Mouse (Mus musculus) frontal cortex, adult 2 months (tissue): ENCODE results near the gene Yy1. TPM values are rescaled to one million over a fixed set of nuclear protein-coding genes. Genes with fewer than 3 reads are reported as not detected.

Source experiments
- DNase-seq, 2 experiments: peaks; one replicate each; pipeline ENCODE4 v3.0.0; 2022; ENCODE audit warnings: low spot score in 1 of 2; ENCODE audit errors: extremely low spot score in 1 of 2
- polyA plus RNA-seq: library from polyadenylated mRNA; depleted of rRNA; stranded (reverse); fragments of >200 nt; gene quantifications from 2 replicates; pipeline ENCODE4 v1.2.3, GENCODE M21; 2012

Yy1 gene
- polyA plus RNA-seq, 1 experiment = 25.0 TPM

- no peak for DNase-seq
These were observed 24.4 kb upstream of the Yy1 start for GRCm38 (mm10) chr12:108768196-108768854.

DNA sequence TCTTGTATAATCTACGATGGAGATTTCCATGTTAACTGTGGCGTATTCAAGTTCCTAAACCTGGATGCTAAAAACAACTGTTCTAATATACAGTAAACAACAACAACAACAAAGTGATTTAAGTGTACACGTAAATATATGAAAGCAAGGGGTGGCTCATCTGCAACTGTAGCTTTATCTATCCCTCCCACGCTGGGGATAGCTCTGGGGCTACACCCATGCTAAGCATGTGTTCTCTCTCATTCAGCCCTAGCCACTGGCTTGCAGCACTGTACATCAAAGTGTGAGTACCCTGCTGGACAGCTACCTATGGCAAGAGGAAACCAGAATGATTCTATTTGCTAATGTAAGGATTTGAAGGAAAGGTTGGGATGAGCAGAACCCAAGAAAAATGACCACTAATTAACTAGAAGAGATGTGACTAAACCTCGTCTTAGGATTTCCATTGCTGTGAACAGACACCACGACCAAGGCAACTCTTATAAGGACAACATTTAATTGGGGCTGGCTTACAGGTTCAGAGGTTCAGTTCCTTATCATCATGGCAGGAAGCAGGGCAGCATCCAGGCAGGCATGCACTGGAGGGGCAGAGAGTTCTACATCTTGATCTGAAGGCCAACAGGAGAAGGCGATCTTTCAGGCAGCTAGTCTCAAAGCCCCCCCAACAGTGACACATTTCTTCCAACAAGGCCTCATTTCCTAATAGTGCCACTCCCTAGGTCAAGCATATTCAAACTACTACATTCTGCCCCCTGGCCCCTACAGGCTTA, 12.5 kb upstream of the Yy1 start:
- no peak for DNase-seq

DNA sequence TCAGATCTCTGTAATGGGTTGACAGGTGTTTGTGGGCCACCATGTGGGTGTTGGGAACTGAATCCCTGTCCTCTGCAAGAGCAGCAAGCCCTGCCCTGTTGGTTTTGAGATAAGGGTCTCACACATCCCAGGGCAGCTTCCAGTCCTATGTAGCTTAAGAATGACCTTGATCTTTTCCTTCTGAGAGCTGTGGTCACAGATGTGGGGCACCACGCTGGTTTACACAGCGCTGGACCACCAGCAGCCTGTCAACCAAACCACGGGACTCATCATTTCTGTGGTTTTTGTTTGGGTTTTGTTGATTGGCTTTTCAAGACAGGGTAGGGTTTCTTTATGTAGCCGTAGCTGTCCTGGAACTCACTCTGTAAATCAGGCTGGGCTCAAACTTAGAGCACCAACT, 7.6 kb upstream of the Yy1 start:
- no peak for DNase-seq

- no peak for DNase-seq
These were observed 5.4 kb upstream of the Yy1 start for GRCm38 (mm10) chr12:108787329-108787728.

DNA sequence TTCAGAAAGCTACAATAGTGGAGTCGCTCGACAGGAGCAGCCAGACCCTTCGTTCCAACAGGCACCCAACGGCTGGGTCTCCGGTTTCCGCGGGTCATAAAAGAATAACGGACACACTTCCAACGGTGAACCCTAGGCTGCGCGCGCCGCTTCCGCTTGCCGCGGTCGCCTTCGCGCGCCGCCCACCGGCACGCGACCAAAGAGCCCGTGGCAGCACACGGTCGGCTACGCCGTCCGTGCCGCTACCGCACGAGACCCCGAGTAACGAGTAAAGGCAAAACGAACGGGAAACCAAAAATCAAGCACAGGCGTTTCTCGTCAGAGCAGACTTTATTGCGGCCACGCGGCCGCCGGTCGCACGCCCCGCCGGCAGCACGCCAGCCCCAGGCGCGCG, 624 bp upstream of the Yy1 start:
- DNase-seq = peak in 1 of 2 experiments; percentile 82

GRCm38 (mm10) chr12:108793453-108793941, 724 bp downstream of the Yy1 start:
- DNase-seq = no peak

- DNase-seq = peak in 1 of 2 experiments; percentile 72
These were observed 1.4 kb downstream of the Yy1 start for GRCm38 (mm10) chr12:108794078-108794711.

DNA sequence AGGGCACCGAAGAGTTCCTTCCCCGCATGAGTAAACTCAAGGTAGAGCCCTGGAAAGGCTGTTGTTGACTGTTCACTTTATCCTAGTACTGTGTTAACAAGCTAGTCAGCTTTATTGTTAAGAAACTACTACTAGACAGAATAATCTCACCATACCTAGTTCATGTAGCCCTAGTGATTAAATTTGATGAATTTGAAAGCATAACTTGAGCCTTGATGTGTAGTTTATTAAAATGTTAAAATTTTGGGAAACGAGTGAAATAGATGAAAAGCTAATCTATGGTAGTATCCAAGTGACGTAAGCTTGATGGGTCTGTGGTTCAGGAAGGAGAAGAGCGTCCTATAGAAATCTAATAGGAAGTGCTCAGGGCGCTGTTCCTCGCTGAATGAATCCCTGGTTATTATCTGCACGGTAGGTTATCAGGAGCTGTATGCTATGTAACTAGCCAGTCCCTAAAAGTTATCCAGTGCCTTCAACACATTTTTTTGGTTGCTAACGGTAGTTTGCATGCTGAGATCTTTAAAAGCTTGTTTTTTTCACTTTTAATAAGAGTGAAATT, 2.3 kb downstream of the Yy1 start:
- no peak for DNase-seq

GRCm38 (mm10) chr12:108801613-108802012, 8.8 kb downstream of the Yy1 start:
- DNase-seq = no peak

DNA sequence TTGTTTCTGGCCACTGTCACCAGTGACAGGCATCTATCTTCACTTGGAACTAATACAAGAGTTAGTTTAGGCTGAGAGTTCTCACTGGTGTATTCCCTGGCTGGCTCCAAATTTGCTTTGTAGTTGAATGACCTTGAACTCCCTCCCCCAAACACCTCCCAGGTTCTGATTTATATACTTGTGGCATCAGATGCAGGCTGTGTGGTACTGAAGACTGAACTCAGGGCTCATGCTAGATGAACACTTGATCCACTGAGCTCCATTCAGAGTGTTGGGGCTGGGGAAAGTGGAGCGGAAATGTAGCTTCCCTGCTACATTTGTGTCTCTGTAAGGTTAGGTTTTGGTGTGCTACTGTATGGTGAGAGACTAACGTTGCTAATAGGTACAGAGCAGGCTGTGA, 11.6 kb downstream of the Yy1 start:
- no peak for DNase-seq

DNA sequence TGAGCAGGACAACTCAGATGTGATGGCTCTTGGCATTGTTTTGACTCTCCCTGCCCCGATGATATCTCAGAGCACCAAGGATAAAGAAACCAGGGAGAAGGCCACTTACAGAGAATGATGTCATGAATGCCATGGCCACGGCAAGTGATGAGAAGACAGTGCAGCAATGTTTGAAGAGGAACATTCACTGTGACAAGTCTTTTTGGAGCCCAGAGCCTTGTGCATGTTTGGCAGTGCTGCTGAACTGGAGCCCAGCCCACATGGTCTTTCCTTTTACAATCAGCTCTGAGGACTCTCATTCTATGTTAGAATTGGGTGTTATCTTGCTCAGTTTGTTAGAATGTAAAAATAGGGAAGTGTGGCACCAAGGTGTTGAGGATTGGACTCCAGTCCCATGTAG, 15.7 kb downstream of the Yy1 start:
- peak in 1 of 2 experiments; percentile 25 for DNase-seq

DNA sequence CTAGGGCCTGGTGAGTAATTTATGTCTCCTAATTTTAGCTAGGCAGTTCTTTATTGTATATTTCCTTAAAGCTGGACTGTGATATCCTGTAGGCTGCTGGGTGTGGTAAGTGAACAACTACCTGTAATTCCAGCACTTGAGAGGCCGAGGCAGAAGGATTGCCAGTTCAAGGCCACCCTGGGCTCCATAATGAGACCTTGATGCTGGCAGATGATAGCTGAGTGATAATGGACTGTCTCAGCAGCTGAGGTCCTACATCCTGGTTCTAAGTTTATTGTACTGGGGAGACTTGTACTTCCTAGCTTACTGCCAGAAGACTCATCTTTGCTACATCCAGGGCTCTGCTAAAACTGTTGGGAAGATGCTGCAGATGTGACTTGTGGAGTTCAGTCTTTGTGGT, 17.0 kb downstream of the Yy1 start:
- no peak for DNase-seq

GRCm38 (mm10) chr12:108810309-108810708, 17.5 kb downstream of the Yy1 start:
- DNase-seq = no peak

- DNase-seq = peak in 1 of 2 experiments; percentile 55
These were observed 18.4 kb downstream of the Yy1 start for GRCm38 (mm10) chr12:108811133-108811532.

DNA sequence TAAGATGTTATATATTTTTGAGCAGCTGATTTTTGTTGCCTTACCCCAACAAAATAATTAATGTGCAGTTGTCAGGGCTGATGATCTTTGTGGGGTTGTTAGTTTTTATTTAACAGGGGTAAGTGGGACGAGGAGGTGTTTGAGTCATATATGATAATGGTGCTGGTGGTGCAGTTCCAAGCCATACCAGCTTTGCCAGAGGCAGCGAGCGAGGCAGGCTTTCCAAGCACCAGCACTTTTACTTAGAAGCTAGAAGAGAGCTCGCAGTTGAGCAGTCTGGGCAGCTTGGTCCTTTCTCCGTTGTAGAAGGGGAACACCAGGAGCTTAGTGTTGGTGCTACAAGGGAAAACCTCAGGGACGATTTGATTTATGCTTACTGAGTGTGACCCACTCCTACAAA, 19.7 kb downstream of the Yy1 start:
- peak in 1 of 2 experiments; percentile 56 for DNase-seq

GRCm38 (mm10) chr12:108814470-108814869, 21.7 kb downstream of the Yy1 start:
- peak in 1 of 2 experiments; percentile 40 for DNase-seq

GRCm38 (mm10) chr12:108816569-108816968, 23.8 kb downstream of the Yy1 start:
- DNase-seq = no peak

- no peak for DNase-seq
These were observed 27.7 kb downstream of the Yy1 start for GRCm38 (mm10) chr12:108820461-108820860.

DNA sequence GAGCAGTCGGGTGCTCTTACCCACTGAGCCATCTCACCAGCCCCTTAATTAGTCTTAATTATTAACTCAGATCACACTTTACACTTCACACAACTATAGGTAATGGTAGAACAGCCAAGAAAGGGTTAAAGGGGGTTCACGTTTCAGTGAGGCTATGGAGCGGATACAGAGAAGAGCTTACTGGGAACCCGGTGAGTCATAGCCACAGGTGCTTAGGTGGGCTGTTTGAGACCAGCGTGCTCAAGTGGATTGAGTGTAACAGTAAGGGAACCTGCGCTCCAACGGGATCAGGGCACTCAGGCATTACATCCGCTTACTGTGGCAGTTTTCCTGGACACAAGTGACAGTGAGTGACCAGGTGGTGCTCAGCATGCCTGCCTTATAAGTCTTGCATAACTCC, 30.3 kb downstream of the Yy1 start:
- no peak for DNase-seq

GRCm38 (mm10) chr12:108824225-108824874, 31.6 kb downstream of the Yy1 start:
- DNase-seq = no peak
